Mouse (Mus musculus) heart, postnatal 0 days (tissue): ENCODE measurements around the gene Ttc28. TPM values are rescaled to one million over a fixed set of nuclear protein-coding genes. Genes with fewer than 3 reads are reported as not detected.
A peak's percentile ranks its signal among the peaks of the same experiment; 100 is the strongest.

ENCODE experiments used
- ATAC-seq: fragments of 200-750 bp; cut with Nextera tagmentation; 2 replicates; pipeline ENCODE4 v1.8.0; 2017; ENCODE audit warnings: low read depth, moderate number of reproducible peaks, moderate library complexity; ENCODE audit not compliant: insufficient read depth
- DNase-seq: peaks from one replicate; pipeline ENCODE4 v3.0.0-alpha.2; 2016; ENCODE audit warnings: low spot score
- H3K27ac ChIP-seq: fragments of 300-500 bp; sonication (generic); 2 replicates; pipeline ENCODE4 v1.5.1; 2014; ENCODE audit warnings: low read depth, mild to moderate bottlenecking
- H3K27me3 ChIP-seq: fragments of 300-500 bp; sonication (generic); 2 replicates; pipeline ENCODE4 v1.6.1; 2014; ENCODE audit warnings: low read length, mixed read lengths; ENCODE audit not compliant: control insufficient read depth, insufficient read depth
- H3K36me3 ChIP-seq: fragments of 300-500 bp; sonication (generic); replicated peaks from 2 replicates; pipeline ENCODE4 v1.6.1; 2014; ENCODE audit warnings: low read length, mixed read lengths; ENCODE audit not compliant: control insufficient read depth, insufficient read depth
- H3K4me1 ChIP-seq: fragments of 300-500 bp; sonication (generic); 2 replicates; pipeline ENCODE4 v1.6.1; 2014; ENCODE audit warnings: antibody characterized with exemption; ENCODE audit not compliant: control insufficient read depth, insufficient read depth
- H3K4me2 ChIP-seq: fragments of 300-500 bp; sonication (generic); 2 replicates; pipeline ENCODE4 v1.6.1; 2014; ENCODE audit warnings: low read depth, mild to moderate bottlenecking, low read length, moderate library complexity
- H3K4me3 ChIP-seq: fragments of 300-500 bp; sonication (generic); 2 replicates; pipeline ENCODE4 v1.5.1; 2014; ENCODE audit warnings: low read depth, low read length
- H3K9ac ChIP-seq: fragments of 300-500 bp; sonication (generic); replicated peaks from 2 replicates; pipeline ENCODE4 v1.6.1; 2014; ENCODE audit warnings: low read depth, low read length, mixed read lengths
- H3K9me3 ChIP-seq: fragments of 300-500 bp; sonication (generic); replicated peaks from 2 replicates; pipeline ENCODE4 v1.6.1; 2016; ENCODE audit warnings: low read length; ENCODE audit not compliant: control insufficient read depth
- CTCF ChIP-seq: IDR thresholded peaks from 2 replicates; pipeline ENCODE4 v1.5.1; 2016; ENCODE audit warnings: antibody characterized with exemption, control low read depth, low read depth
- EP300 ChIP-seq: IDR thresholded peaks from 2 replicates; pipeline ENCODE4 v1.6.1; 2016; ENCODE audit warnings: antibody characterized with exemption, low read depth
- WGBS: fragments of 180-500 bp; shearing (Covaris S2); extraction: QIAGEN DNeasy Blood & Tissue Kit; methylation state at CpG from one replicate; pipeline ENCODE4 v1.1.7; 2014; 5-methylcytosine and 5-hydroxymethylcytosine counted together
- polyA plus RNA-seq: library from polyadenylated mRNA; unstranded; fragments of >200 nt; fragmentation: Nextera tagmentation; extraction: Ambion mirVana; gene quantifications from 2 replicates; pipeline ENCODE4 v1.2.1, GENCODE M21; 2015
- total RNA-seq: library from RNA; depleted of rRNA; stranded (reverse); fragments of >200 nt; gene quantifications from 2 replicates; pipeline ENCODE4 v1.2.3, GENCODE M21; 2014; ENCODE audit warnings: low replicate concordance

Ttc28 gene
- total and polyA plus RNA-seq, 2 experiments from 2014 or later = 4.6 to 14.2 TPM

- Histone ChIP-seq H3K4me3 (no peak overlapping the region), H3K4me1 (peaks cover 8% of the 10 kb centered on the region), H3K27ac (no peak overlapping the region), H3K9me3 (no peaks in the 10 kb centered on the region), H3K36me3 (no peaks in the 10 kb centered on the region), H3K4me2 (no peak overlapping the region), H3K27me3 (0 out of 2 replicates have a peak, but pooled peaks cover 6% of the 10 kb centered on the region), H3K9ac (no peak overlapping the region)
- TF ChIP-seq EP300 (no peak), CTCF (no peak)
- 80% methylated on average over 12 of the region's 12 CpGs for WGBS
- DNase-seq = no peak
- no peak for ATAC-seq
Measured at GRCm38 (mm10) chr5:111125746-111126145, 246.1 kb downstream of the Ttc28 start.

GRCm38 (mm10) chr5:111127786-111128185, 248.2 kb downstream of the Ttc28 start:
- WGBS = 72% methylated on average over 5 of the region's 5 CpGs
- Histone ChIP-seq H3K9me3 (no peaks in the 10 kb centered on the region), H3K27me3 (no peaks in the 10 kb centered on the region), H3K9ac (no peak overlapping the region), H3K4me2 (no peak overlapping the region), H3K4me3 (no peak overlapping the region), H3K4me1 (no peaks in the 10 kb centered on the region), H3K36me3 (no peaks in the 10 kb centered on the region), H3K27ac (peak overlapping the region; percentile 27; the same call in 1 of the 2 replicates)
- no peak for ATAC-seq
- TF ChIP-seq CTCF (no peak), EP300 (no peak)
- DNase-seq = no peak

- DNase-seq (no peak), ATAC-seq (no peak)
- H3K27ac ChIP-seq = no peak overlapping the region
- no peaks in the 10 kb centered on the region for H3K4me1 ChIP-seq
- no peaks in the 10 kb centered on the region for H3K9me3 ChIP-seq
- H3K4me3 ChIP-seq = no peak overlapping the region
- TF ChIP-seq EP300 (no peak), CTCF (no peak)
- WGBS = 92% methylated on average over 8 of the region's 8 CpGs
- no peak overlapping the region for H3K9ac ChIP-seq
- H3K36me3 ChIP-seq = no peaks in the 10 kb centered on the region
- H3K27me3 ChIP-seq = no peaks in the 10 kb centered on the region
- no peak overlapping the region for H3K4me2 ChIP-seq
Measured at GRCm38 (mm10) chr5:111130121-111130520, 250.5 kb downstream of the Ttc28 start.

- H3K4me1 ChIP-seq = peaks cover 3% of the 10 kb centered on the region; the same call in 1 of the 2 replicates
- H3K9ac ChIP-seq = no peak overlapping the region
- no peak overlapping the region for H3K27ac ChIP-seq
- H3K4me2 ChIP-seq = no peak overlapping the region
- no peaks in the 10 kb centered on the region for H3K27me3 ChIP-seq
- H3K4me3 ChIP-seq = no peak overlapping the region
- no peaks in the 10 kb centered on the region for H3K36me3 ChIP-seq
- DNase-seq (no peak), ATAC-seq (no peak)
- 94% methylated on average over 18 of the region's 18 CpGs for WGBS
- no peak for TF ChIP-seq EP300
- no peak for TF ChIP-seq CTCF
- no peaks in the 10 kb centered on the region for H3K9me3 ChIP-seq
Measured at GRCm38 (mm10) chr5:111131561-111131960, 252.0 kb downstream of the Ttc28 start.

- 89% methylated on average over 5 of the region's 5 CpGs for WGBS
- ATAC-seq = no peak
- no peak for TF ChIP-seq CTCF
- TF ChIP-seq EP300 = no peak
Measured at GRCm38 (mm10) chr5:111133150-111133549, 253.5 kb downstream of the Ttc28 start.

GRCm38 (mm10) chr5:111133754-111134153, 254.2 kb downstream of the Ttc28 start:
- H3K27ac ChIP-seq = no peak overlapping the region
- WGBS = 87% methylated on average over 7 of the region's 7 CpGs
- no peaks in the 10 kb centered on the region for H3K36me3 ChIP-seq
- ATAC-seq (no peak), DNase-seq (no peak)
- no peaks in the 10 kb centered on the region for H3K9me3 ChIP-seq
- H3K4me3 ChIP-seq = no peak overlapping the region
- no peak overlapping the region for H3K4me2 ChIP-seq
- H3K4me1 ChIP-seq = peaks cover 23% of the 10 kb centered on the region
- no peaks in the 10 kb centered on the region for H3K27me3 ChIP-seq
- TF ChIP-seq EP300 (no peak), CTCF (no peak)
- no peak overlapping the region for H3K9ac ChIP-seq

More at GRCm38 (mm10) chr5:111133150-111133549, 253.5 kb downstream of the Ttc28 start:
- DNase-seq = no peak
- Histone ChIP-seq H3K4me1 (peaks cover 17% of the 10 kb centered on the region), H3K9me3 (no peaks in the 10 kb centered on the region), H3K27me3 (no peaks in the 10 kb centered on the region), H3K4me2 (no peak overlapping the region), H3K27ac (no peak overlapping the region), H3K4me3 (no peak overlapping the region), H3K36me3 (no peaks in the 10 kb centered on the region), H3K9ac (no peak overlapping the region)
